Mouse (Mus musculus): Measurements from ENCODE around the gene Amdhd2.

GRCm38 (mm10) chr17:24209916-24210240 lies 46.3 kb upstream of the Amdhd2 start:
- TF ChIP-seq POLR2A (IDR thresholded peaks at IDR 0.05; ENCODE audit: insufficient read depth, low read depth, low read length) = no peak
- TF ChIP-seq CTCF (IDR thresholded peaks at IDR 0.05) = no peak

Data from heart, adult 2 months (tissue).